Mouse (Mus musculus) heart, embryonic 12.5 days (tissue): ENCODE results near the gene Yipf7. TPM values are rescaled to one million over a fixed set of nuclear protein-coding genes. Genes with fewer than 3 reads are reported as not detected.
A peak's percentile ranks its signal among the peaks of the same experiment; 100 is the strongest.

Experiments
- ATAC-seq: fragments of 200-750 bp; cut with Nextera tagmentation; 2 replicates; pipeline ENCODE4 v1.8.0; 2017; ENCODE audit warnings: moderate TSS enrichment, moderate library complexity; ENCODE audit not compliant: insufficient number of reproducible peaks, low FRiP score
- H3K27ac ChIP-seq: fragments of 300-500 bp; sonication (generic); 2 replicates; pipeline ENCODE4 v1.5.1; 2016; ENCODE audit warnings: mild to moderate bottlenecking, moderate library complexity; ENCODE audit not compliant: poor library complexity, severe bottlenecking
- H3K27me3 ChIP-seq: fragments of 300-500 bp; sonication (generic); replicated peaks from 2 replicates; pipeline ENCODE4 v1.6.1; 2016; ENCODE audit warnings: mild to moderate bottlenecking, moderate library complexity
- H3K36me3 ChIP-seq: fragments of 300-500 bp; sonication (generic); 2 replicates; pipeline ENCODE4 v1.6.1; 2016; ENCODE audit warnings: mild to moderate bottlenecking, moderate library complexity
- H3K4me1 ChIP-seq: fragments of 300-500 bp; sonication (generic); replicated peaks from 2 replicates; pipeline ENCODE4 v1.6.1; 2016; ENCODE audit warnings: mild to moderate bottlenecking
- H3K4me2 ChIP-seq: fragments of 300-500 bp; sonication (generic); 2 replicates; pipeline ENCODE4 v1.6.1; 2016; ENCODE audit warnings: mild to moderate bottlenecking, moderate library complexity
- H3K4me3 ChIP-seq: fragments of 300-500 bp; sonication (generic); 2 replicates; pipeline ENCODE4 v1.5.1; 2016; ENCODE audit warnings: mild to moderate bottlenecking
- H3K9ac ChIP-seq: fragments of 300-500 bp; sonication (generic); 2 replicates; pipeline ENCODE4 v1.6.1; 2016; ENCODE audit warnings: mild to moderate bottlenecking, moderate library complexity
- H3K9me3 ChIP-seq: fragments of 300-500 bp; sonication (generic); replicated peaks from 2 replicates; pipeline ENCODE4 v1.6.1; 2016; ENCODE audit warnings: mild to moderate bottlenecking, moderate library complexity
- WGBS: fragments of 180-500 bp; shearing (Covaris S2); methylation state at CpG from one replicate; pipeline ENCODE4 v1.1.7; 2016; 5-methylcytosine and 5-hydroxymethylcytosine counted together
- polyA plus RNA-seq: library from polyadenylated mRNA; unstranded; fragments of >200 nt; fragmentation: Nextera tagmentation; extraction: Ambion mirVana; gene quantifications from 2 replicates; pipeline ENCODE4 v1.2.1, GENCODE M21; 2016

Yipf7 gene
- polyA plus RNA-seq, 1 experiment from 2014 or later, result 6.1 TPM

DNA sequence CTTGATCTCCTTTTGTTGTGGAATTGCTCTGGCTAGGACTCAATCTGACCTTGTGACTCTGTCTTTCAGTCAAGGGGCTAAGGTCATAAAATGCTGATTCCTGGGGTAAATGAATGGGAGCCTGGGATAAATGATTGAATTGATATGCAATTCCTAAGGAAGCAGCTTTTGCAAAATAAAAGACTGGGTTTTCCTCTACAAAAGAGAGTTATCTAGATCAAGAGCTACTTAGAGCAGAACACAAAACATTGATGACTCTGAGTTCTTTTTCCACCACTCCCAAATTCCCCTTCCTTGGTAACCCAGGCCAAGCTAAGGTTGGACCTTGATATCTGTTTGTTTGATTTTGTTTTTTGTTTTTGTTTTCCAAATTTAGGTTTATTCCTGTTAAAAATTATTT, 53.4 kb downstream of the Yipf7 start:
- no peak for ATAC-seq
- Histone ChIP-seq H3K4me1 (no peaks in the 10 kb centered on the region), H3K36me3 (no peaks in the 10 kb centered on the region), H3K9me3 (no peaks in the 10 kb centered on the region), H3K9ac (no peak overlapping the region), H3K27ac (no peak overlapping the region), H3K4me3 (no peak overlapping the region), H3K4me2 (no peak overlapping the region), H3K27me3 (no peaks in the 10 kb centered on the region)

DNA sequence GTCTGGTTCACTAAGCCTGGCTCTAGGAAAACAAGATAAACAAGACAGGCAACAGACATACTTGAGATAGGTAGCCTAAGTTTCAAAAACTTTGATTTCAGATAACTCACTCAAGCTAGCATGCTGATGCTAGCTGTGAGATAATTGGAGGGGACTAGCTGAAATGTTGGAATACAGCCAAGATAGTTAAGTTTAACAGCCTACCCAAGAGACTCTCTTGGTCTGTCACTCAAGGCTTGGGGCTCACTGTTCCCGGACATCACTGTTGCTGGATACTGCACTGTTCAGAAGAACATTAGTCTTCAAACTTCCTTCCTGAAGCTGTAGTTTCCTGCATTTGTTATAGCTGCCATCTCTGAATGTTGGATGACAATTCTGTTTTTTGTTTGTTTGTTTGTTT, 74.9 kb downstream of the Yipf7 start:
- H3K4me3 ChIP-seq, result no peak overlapping the region
- no peak overlapping the region for H3K9ac ChIP-seq
- H3K9me3 ChIP-seq, result no peaks in the 10 kb centered on the region
- H3K4me1 ChIP-seq, result 0 out of 2 replicates have a peak, but pooled peaks cover 3% of the 10 kb centered on the region
- peak; percentile 75; the same call in 1 of the 2 replicates for ATAC-seq
- no peak overlapping the region for H3K27ac ChIP-seq
- 23% methylated on average over 1 of the region's 1 CpGs for WGBS
- H3K27me3 ChIP-seq, result no peaks in the 10 kb centered on the region
- H3K4me2 ChIP-seq, result no peak overlapping the region
- H3K36me3 ChIP-seq, result no peaks in the 10 kb centered on the region

Other genes starting within 250 kb of the Yipf7 start
- gene Kctd8, start 201.0 kb downstream of the Yipf7 start, polyA plus RNA-seq, result 1.9 and 2.0 TPM in 2 replicates
- gene Guf1, start 14.3 kb upstream of the Yipf7 start, polyA plus RNA-seq, result 34.8 and 37.9 TPM in 2 replicates
- 28.0 and 29.8 TPM in 2 replicates for gene Gnpda2, start 49.7 kb upstream of the Yipf7 start, polyA plus RNA-seq